Mouse (Mus musculus) cerebral cortex, adult 2 months (tissue): Measurements from ENCODE around the gene Ccnc.

Experiments
- WGBS: fragments of 180-500 bp; shearing (Covaris S2); methylation state at CpG from one replicate; pipeline ENCODE4 v1.1.7; 2018; 5-methylcytosine and 5-hydroxymethylcytosine counted together

Ccnc gene

DNA sequence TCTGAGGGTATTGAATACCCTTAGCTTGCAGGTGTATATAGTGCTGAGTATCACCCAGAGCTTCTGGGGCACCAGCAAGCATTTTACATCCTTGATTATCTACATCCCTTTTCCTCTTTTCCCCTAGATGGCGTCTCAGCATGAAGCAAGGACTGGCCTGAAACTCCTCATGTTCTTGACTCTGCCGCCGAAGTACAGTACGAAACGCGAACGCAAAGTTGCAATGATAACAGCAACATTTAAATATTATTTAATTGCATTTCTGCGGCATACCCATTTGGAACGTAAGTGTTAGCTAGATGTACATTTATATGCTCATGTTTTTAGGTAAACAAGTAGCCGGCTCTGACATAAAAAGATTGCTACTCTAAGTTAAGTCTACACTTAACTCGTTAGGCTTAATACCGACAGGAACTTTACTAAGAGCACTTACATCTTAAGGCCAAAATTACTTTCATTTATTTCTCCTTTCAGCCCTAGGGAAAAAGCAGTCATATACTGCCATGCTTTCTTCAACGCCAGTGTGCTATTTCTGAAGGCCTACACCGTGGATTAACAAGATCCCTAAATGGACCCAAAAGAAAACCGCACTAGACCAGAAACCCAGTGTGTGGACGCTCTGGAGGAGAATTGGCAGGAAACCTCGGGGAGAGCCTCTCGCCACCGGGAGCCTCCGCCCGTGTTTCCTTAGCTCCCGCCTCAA, 438 bp upstream of the Ccnc start:
- WGBS: under 1% methylated on average over 22 of the region's 22 CpGs

DNA sequence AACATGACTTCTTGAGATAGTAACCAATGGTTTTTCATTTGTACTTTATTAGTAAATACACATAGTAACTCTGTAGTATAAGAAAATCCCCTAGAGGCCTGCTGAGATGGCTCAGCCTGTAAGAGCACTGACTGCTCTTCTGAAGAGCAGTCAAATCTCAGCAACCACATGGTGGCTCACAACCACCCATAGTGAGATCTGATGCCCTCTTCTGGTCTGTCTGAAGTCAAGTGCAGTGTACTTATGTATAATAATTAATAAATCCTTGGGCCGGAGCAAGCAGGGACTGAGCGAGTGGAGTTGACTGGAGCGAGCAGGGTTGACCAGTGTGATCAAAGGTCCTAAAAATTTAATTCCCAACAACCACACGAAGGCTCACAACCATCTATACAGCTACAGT, 11.7 kb downstream of the Ccnc start:
- WGBS: 96% methylated on average over 4 of the region's 4 CpGs

DNA sequence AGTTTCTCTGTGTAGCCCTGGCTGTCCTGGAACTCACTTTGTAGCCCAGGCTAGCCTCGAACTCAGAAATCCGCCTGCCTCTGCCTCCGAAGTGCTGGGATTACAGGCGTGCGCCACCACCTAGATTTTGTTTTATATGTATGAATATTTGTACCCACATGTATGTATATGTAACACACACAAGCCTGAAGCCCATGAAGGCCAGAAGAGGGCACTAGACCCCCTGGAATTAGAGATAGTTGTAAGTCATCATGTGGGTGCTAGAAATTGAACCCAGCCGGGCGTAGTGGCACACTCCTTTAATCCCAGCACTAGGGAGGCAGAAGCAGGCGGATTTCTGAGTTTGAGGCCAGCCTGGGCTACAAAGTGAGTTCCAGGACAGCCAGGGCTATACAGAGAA, 16.6 kb downstream of the Ccnc start:
- 96% methylated on average over 8 of the region's 8 CpGs for WGBS

DNA sequence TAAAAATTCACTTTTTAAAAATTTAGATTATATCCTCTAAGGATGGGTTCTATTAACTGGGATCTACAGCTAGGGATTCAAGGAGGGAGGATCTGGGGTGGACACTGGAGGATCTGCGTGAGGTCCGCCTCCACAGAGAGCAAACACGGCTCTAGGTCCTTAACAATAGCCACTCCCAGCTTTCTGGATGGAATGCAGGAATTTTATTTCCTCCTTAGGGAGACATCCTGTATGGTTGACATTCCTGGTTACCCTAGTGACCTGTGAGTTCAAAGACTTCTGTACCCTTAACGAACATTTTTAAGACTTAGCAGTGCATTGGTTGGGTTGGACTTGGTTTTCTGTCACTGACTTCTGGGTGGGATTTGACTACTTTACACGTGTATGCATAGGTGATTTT, 18.2 kb downstream of the Ccnc start:
- WGBS: 75% methylated on average over 5 of the region's 5 CpGs

DNA sequence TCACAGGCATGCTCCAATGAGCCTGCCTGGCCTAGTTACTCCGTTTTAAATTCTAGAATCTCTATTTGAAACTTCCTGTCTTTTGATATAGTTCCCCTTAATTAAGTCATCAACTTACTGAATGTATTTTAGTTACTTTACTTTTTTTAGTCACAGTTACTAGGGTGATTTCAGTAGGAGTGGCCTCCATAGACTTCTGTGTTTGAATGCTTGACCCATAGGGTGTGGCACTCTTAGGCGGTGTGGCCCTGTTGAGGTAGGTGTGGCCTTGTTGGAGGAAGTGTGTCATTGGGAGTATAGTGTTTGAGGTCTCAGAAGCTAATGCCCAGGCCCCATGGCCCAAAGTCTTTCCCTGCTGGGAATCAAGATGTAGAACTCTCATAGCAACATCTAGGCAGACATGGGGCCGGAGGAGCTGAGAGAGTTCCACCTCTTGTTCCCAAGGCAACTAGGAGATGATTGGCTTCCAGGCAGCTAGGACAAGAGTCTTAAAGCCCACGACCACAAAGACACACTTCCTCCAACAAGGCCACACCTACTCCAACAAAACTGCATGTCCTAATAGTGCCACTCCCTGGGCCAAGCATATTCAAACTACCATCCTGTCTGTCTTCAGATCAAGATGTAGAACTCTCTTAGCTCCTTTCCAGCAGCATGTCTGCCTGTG, 27.8 kb downstream of the Ccnc start:
- WGBS: 59% methylated on average over 4 of the region's 4 CpGs

DNA sequence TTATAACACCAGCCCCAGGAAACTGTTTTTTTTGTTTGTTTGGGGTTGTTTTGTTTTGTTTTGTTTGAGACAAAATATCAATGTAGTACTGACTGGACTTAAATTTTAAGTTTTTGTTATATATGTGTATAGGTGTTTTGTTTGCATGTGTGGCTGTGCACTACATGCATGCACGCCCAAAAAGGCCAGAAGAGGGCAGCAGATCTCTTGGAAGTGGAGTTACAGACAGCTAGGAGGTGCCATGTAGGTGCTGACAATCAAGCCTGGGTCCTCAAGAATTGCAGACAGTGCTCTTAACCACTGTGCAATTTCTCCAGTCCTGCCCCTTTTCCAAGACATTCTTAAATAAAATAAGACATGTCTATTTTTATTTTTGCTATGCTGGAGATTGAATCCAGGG, 31.4 kb downstream of the Ccnc start:
- WGBS: 69% methylated on average over 1 of the region's 1 CpGs

DNA sequence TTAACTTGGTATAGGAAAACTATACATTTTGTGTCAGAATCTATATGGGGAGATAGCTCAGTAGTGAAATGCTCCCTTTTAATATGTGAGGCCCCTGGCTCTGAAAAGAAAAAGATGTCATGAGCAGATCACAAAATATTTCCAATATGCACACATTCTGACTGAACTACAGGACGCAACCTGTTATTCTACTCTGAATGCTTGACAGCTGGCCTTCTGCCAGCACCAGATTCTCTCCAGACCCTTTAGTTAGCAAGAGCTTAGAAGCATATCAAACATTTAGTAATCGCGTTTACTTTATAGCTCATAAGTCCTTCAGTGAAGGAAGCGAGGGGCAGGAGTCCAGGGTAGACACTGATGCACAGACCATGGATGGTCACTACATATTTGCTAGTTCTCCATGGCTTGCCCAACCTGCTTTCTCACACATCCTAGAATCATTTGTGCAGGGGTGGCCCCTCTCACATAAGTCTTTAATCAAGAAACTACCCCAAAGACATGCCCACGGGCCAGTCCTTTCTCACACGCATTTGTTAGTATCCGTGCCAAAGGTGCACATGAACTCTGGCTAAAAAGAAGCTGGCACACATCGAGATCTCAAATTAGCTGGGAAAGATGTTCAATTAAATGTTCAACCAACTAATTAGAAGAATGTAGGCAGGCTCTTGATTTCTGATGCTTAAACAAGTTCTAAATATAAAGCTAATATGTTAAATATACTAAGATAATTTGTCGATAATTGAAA, 34.1 kb downstream of the Ccnc start:
- 51% methylated on average over 9 of the region's 9 CpGs for WGBS

DNA sequence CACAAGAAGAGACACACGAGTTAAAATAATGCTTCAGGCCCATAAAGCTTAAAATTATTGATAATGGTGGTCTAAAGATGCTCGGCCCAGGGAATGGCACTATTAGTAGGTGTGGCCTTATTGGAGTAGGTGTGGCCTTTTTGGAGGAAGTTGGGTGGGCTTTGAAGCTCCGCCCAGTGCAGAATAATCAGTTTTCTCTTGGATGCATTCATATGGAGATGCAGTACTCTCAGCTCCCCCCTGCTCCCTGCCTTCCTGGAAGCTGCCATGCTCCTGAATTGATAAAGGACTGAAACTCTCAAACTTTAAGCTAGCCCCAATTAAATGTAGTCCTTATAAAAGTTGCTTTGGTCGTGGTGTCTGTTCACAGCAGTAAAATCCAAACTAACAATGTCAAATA, 36.3 kb downstream of the Ccnc start:
- WGBS: 79% methylated on average over 4 of the region's 4 CpGs

DNA sequence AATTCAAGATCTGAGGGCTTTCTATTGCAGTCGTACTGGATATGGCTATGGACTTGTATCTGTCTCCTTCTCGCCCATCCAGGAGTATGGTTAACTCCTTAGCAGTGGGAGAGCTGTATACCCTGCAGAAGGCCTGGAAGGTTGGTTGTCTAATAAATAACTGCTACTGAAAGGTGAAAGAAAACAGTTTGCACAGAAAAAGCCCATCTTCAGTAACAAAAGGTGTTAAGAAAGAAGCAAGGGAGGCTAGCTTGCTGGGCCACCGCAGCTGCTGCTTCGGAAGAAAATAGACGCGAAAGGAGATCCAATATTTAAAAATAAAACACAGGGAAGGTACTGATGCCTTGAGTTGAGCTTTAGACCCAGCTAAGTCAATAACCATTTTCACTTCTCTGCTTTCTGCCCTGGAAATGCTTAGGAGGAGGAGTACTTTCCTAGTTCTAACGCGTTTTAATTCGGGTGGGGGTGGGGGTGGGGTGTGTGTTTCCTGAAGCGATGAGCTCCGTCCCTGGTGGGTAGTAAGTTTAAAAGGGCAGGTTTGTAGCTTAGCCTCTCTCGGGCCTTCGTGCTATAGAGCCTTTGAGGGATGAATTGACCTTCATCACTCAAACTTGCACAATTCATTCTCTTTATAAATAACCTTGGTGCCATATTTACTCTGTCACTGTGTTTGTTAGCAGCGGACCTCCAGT, 38.8 kb downstream of the Ccnc start:
- 8% methylated on average over 14 of the region's 14 CpGs for WGBS

DNA sequence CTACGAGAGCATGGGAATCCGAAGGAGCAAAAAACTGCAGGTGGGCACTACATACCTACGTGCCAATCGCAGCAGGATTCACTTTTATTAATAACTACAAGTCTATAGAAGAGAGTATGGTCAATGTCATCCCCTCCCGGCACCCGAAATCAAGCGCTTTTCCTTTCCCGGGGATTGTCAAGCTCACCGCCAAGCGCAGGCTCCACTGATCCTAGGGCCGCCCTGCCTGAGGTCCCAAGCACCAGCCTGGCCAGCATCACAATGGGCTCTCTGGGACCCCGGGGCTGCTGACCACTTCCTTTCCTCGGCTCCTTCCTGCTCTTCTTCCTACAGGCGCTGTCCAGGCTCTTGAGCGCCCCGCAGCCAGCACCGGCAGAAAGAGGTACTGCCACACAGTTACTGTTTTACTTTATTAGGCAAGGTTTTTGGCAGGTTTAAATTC, 39.4 kb downstream of the Ccnc start, which contains the start of the genes Usp45 and Tstd3:
Gene Usp45, plus strand, starts transcription at position 294 of the 442 bp plus-strand sequence.
Gene Tstd3, minus strand, starts transcription at position 350 of the 442 bp plus-strand sequence.
- under 1% methylated on average over 17 of the region's 17 CpGs for WGBS

DNA sequence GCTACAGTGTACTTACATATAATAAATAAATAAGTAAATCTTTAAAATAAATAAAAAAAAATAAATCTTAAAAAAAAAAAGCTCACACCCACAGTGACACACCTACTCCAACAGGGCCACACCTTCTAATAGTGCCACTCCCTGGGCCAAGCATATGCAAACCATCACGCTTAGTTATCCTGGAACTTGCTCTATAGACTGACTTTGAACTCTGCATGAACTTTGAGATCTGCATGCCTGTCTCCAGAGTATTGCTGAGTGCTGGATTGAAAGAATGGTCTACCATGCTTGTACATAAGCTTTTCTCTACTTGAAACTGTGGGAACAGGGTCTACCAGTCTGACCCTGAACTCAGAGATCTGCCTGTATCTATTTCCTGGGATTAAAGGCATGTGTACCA, 43.6 kb downstream of the Ccnc start:
- 90% methylated on average over 1 of the region's 1 CpGs for WGBS

DNA sequence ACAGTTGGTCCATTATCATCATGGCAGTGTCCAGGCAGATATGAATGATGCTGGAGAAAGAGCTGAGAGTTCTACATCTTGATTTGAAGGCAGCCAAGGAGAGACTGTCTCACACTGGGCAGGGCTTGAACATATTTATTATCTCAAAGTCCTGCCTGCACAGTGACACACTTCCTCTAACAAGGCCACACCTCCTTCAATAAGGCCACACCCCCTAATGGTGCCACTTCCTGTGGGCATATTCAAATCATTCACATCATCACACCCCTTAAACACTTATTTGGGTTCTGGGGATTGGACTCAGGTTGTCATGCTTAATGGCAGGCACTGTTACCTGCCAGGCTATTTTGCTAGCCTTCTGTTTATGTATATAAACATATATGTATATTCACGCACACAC, 44.8 kb downstream of the Ccnc start:
- WGBS: 100% methylated on average over 1 of the region's 1 CpGs

DNA sequence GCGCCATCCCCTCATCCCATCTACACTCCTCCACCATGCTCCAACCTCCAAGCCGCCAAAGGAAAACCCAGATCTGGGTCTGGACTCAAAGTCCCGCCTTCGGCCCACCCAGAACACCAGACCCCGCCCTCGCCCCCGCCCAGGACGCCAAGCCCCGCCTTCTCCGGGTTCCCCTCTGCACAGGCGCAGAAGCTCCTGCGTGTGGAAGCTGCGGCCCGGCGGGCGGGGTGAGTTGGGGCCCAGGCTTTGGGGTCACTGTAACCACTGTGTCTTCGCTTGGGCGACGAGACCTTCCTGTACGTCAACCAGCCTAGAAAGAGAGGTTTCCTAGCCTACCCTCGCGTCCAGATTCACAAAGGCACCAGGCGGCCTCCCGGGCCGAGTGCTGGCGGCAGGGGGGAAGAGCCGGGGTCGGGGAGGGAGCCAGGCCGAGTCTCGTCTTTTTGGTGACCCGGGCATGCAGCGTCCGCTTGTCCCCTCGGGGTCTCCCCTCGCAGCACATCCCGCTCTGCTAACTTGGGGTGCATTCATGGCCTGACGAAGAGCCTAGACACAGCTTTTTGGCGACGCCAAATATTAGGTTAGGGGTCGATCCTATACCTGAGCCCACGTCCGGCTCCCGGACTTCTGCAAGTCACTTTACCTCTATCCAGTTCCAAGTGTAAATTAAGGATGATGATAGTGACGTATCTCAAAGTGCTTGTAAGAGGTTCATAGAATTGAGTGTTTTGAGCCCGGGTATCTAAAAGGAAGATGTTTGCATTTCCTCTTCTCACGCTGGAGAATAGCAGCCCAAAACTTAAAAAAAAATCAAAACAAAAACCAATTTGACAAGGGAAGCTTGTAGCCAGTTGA, 48.8 kb downstream of the Ccnc start:
- under 1% methylated on average over 46 of the region's 46 CpGs for WGBS

DNA sequence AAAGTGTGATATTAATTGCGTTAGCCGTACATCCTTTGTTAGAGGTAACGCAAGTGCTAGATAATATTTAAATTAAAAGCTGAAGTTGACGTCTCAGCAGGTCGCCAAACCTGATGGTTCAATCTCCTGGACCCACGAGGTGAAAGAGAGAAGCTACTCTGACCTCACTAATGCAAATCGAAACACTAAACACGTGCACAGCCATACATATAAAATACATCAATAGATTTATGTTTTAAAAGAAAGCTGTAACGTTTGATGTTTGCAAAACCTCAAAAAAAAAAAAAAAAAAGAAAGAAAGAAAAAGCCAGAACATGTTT, 49.4 kb downstream of the Ccnc start:
- WGBS: 3% methylated on average over 9 of the region's 9 CpGs

DNA sequence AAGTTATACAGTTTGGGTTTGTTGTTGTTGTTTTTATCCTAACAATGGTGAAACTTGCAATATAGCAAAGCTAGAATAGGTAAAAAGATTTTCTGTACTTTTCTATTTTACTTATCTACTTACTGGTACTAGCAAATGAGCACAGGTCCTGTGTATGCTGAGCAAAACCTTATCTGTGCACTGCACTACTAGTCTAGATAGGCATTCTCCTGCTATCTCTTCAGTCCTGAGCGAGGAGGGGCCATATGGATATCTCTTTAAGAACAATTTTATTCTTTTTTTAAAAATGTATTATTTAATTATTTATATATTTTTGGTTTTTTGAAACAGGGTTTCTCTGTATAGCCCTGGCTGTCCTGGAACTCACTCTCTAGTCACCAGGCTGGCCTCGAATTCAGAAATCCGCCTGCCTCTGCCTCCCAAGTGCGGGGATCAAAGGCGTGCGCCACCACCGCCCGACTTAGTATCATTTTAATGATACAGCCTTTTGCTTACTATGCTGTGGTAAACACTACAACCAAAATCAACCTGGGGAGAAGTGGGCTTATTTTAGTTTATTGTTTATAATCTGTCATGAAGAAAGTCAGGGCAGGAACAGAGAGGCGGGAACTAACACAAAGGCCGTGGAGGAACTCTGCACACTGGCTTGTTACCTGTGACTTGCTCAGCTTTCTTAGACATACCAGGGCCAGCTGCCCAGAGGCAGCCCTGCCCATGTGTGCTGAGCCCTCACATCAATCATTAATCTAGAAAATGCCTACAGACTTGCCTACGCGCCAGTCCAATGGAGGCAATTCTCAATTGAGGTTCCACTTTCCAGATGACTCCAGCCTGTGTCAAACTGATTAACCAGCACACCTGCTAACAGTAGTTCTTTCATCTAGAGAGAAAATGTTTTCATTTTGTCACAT, 53.6 kb downstream of the Ccnc start:
- WGBS: 96% methylated on average over 12 of the region's 12 CpGs

DNA sequence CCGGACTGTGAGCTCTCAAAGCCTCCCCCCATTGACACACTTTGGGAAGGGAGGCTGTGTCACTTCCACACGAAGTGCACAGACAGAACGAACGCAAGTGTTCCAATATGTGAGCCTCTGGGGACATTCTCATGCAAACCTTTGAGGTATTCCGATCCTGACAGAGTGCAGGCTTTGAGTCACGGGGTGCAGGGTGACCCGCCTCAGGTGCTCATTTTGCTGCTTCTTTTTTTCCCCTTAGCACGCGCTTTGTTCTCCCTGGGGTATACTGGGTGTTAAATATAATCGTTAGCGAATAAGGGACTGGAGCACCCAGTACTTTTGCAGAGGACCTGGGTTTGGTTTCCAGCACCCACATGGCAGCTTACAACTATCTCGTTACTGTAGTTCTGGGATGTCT, 58.8 kb downstream of the Ccnc start:
- 96% methylated on average over 12 of the region's 12 CpGs for WGBS

DNA sequence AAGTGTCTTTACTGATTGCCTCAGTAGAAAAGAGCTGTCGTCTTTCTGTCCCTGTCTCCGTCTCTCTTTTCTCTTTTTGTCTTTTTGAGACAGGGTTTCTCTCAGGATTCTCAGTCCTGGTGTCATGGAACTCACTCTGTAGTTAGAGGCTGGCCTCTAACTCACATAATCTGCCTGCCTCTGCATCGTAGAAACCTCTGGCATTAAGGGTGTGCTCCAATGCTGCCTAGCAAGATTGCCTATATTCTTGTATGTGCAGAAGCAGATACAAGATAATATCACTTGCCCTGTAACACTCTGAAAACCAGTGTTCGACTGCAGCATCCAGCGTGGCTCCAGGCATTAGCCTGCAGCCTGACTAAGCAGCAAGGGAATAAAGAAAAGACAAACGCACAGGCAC, 61.4 kb downstream of the Ccnc start:
- WGBS: 86% methylated on average over 6 of the region's 6 CpGs

DNA sequence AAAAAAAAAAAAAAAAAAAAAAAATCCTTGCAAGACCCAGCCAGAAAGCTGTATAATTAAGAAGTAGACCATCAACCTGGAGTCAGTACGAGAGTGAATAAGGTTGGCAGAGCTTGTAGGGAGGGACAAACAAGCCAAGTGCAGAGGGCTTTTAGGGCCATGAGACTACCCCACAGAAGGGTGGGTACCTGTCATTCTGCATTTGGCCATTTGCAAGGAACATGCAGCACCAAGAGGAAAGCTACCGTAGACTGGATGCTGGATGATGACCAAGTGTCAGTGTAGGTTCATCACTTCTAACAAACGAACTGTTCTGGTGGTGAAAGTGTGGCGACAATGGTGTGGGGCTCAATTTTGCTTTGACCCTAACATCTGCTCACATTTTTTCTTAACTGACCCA, 62.3 kb downstream of the Ccnc start:
- 90% methylated on average over 4 of the region's 4 CpGs for WGBS

DNA sequence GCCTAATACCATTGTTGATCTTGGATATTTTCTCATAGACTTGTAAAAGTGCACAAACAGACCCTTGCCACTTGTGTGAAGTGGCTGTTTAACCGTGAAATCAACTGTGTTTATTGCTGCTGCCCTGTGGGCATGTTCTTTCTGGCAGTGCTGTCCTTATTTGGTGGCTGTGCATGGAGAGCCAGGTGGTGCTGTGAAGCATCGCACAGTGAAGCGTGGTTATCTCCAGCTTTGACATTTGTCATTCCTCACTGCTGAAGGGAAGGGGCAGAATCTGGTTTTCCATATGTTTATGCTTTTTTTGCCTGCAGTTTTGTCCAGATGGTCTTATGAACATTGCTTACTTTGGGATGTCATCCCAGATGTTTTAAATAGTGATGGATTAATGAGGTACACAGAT, 66.1 kb downstream of the Ccnc start:
- WGBS: 63% methylated on average over 3 of the region's 3 CpGs

DNA sequence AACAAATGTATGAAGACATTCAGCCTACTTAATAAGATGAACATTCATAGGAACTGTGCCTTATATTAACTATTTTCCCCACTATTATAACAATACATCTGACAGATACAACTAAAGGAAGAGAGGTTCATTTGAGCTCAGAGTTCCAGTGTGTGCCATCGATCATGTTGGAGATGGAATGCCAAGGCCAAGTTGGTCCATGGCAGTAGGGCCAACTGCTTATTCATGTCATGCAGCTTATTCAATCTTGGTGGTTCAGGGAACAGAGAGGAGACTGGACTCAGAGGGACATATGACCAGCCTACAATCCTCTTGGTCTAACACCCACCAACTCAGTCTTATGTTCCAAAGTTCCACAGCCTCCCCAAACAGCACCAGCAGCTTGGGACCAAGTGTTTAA, 73.5 kb downstream of the Ccnc start:
- 97% methylated on average over 1 of the region's 1 CpGs for WGBS
